Mouse (Mus musculus) olfactory bulb, adult 2 months (tissue): ENCODE data around the gene Csnk2a2. TPM values are rescaled to one million over a fixed set of nuclear protein-coding genes. Genes with fewer than 3 reads are reported as not detected.

Source experiments
- H3K27ac ChIP-seq: fragments of 200-500 bp; 2 replicates; pipeline ENCODE4 v1.5.1; 2012; ENCODE audit warnings: low read depth, low read length; ENCODE audit not compliant: insufficient read depth
- H3K4me1 ChIP-seq: fragments of 200-500 bp; 2 replicates; pipeline ENCODE4 v1.6.1; 2012; ENCODE audit warnings: low read length; ENCODE audit not compliant: control insufficient read depth, insufficient read depth
- H3K4me3 ChIP-seq: fragments of 200-500 bp; 2 replicates; pipeline ENCODE4 v1.5.1; 2012; ENCODE audit warnings: mild to moderate bottlenecking, low read depth, low read length, moderate library complexity; ENCODE audit not compliant: insufficient read depth
- CTCF ChIP-seq: fragments of 200-500 bp; IDR thresholded peaks from 2 replicates; pipeline ENCODE4 v1.5.1; 2012; ENCODE audit warnings: low read depth, mild to moderate bottlenecking, low read length, moderate library complexity; ENCODE audit not compliant: insufficient read depth
- POLR2A ChIP-seq: fragments of 200-500 bp; IDR thresholded peaks from 2 replicates; pipeline ENCODE4 v1.6.1; 2012; ENCODE audit warnings: mild to moderate bottlenecking, low read depth, low read length, moderate library complexity; ENCODE audit not compliant: insufficient read depth
- WGBS: fragments of 180-500 bp; shearing (Covaris S2); methylation state at CpG from one replicate; pipeline ENCODE4 v1.1.7; 2018; 5-methylcytosine and 5-hydroxymethylcytosine counted together
- polyA plus RNA-seq: library from polyadenylated mRNA; stranded (reverse); fragments of >200 nt; gene quantifications from 2 replicates; pipeline ENCODE4 v1.2.4, GENCODE M21; 2012; ENCODE audit warnings: low replicate concordance; ENCODE audit not compliant: missing spikeins, insufficient read depth, insufficient read length

The Csnk2a2 gene
- polyA plus RNA-seq, 1 experiment: not detected

DNA sequence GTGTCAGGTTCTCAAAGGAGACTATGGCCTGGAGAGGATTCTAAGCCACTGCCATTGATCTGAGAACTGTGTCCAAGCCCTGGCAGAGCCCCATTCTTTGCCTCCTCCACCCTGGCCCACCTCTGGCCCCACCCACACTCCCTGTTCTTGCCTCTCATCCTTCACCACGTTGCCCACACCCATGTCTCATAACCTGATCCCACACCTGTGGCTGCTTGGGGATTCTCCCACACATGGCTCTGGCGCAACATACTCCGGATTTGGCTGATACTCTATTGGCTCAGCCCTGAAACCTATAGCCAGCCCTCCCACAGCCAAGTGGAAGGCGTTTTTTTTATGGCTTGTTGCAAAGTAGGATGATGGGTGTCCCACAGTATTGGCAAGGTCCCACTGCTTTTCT lies 2.2 kb upstream of the Csnk2a2 start:
- TF ChIP-seq CTCF (no peak), POLR2A (no peak)
- 71% methylated on average over 4 of the region's 4 CpGs for WGBS
- Histone ChIP-seq H3K4me3 (no peak overlapping the region), H3K27ac (no peak overlapping the region), H3K4me1 (peaks cover 6% of the 10 kb centered on the region)

DNA sequence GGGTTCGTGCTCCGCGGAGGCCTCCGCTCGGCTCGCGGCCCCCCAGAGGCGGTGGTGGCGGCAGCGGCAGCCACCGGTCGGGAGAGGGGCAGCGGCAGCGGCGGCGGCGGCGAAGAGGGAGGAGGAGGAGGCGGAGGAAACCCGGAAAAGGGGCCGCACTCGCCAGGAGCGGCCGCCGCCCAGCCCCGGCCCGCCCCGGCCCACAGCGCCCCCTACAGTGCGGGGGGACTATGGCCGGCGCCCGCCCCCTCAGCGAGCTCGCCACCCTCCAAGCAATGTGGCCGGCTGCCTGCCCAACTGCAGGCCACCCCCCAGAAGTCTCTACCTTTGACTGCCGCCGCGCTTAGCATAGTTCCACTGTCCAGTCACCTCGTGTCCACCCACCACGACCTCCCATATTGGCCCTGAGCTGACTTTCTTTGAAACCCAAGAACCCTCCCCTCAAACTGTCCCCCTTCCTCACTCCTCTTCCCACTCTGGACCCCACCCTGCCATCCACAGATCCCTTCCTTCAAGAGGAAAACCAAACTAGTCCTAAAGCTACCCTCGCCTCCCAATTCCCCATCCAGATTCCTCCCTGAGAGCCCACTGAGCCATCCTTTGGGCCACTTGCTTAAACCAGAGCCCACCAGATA lies 1.0 kb downstream of the Csnk2a2 start:
- peak overlapping the region; percentile 96 for H3K4me3 ChIP-seq
- H3K4me1 ChIP-seq: peaks cover 6% of the 10 kb centered on the region
- H3K27ac ChIP-seq: peak overlapping the region; percentile 74
- TF ChIP-seq POLR2A: no peak
- peak; percentile 81 for TF ChIP-seq CTCF
- 2% methylated on average over 28 of the region's 42 CpGs for WGBS

- 3% methylated on average over 60 of the region's 95 CpGs for WGBS
- Histone ChIP-seq H3K4me3 (peak overlapping the region; percentile 96), H3K27ac (no peak overlapping the region), H3K4me1 (peaks cover 6% of the 10 kb centered on the region)
- TF ChIP-seq CTCF: no peak
- no peak for TF ChIP-seq POLR2A
Measured at GRCm38 (mm10) chr8:95487800-95488697, 1.8 kb downstream of the Csnk2a2 start.

- 98% methylated on average over 4 of the region's 4 CpGs for WGBS
- Histone ChIP-seq H3K4me1 (no peaks in the 10 kb centered on the region), H3K27ac (no peak overlapping the region), H3K4me3 (no peak overlapping the region)
- TF ChIP-seq CTCF (no peak), POLR2A (no peak)
Measured at GRCm38 (mm10) chr8:95470008-95470407, 19.8 kb downstream of the Csnk2a2 start.

DNA sequence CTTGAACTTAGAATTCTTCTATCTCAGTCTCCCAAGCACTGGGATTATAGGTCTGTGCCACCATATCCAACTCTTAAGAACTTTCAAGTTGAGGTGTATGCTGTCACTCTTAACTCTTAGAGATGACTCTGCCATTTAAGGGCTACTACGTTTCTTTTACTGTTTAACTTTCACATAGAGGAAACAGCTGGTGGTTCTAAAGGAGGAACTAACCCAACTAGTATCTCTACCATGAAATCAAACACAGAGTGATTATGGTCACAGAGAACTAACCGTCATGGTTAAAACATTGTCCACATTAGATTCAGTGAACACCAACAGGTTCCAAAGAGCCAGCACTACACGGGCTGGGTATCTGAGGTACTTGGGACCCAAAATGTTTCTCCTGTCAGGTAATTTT lies 20.8 kb downstream of the Csnk2a2 start:
- no peak for TF ChIP-seq POLR2A
- no peak for TF ChIP-seq CTCF
- 94% methylated on average over 3 of the region's 3 CpGs for WGBS
- no peaks in the 10 kb centered on the region for H3K4me1 ChIP-seq
- H3K27ac ChIP-seq: no peak overlapping the region
- H3K4me3 ChIP-seq: no peak overlapping the region

- no peak for TF ChIP-seq POLR2A
- no peak for TF ChIP-seq CTCF
- WGBS: 58% methylated on average over 2 of the region's 2 CpGs
- no peak overlapping the region for H3K4me3 ChIP-seq
- no peaks in the 10 kb centered on the region for H3K4me1 ChIP-seq
- H3K27ac ChIP-seq: no peak overlapping the region
Measured at GRCm38 (mm10) chr8:95466543-95466942, 23.3 kb downstream of the Csnk2a2 start.

GRCm38 (mm10) chr8:95452518-95452917 lies 37.3 kb downstream of the Csnk2a2 start:
- Histone ChIP-seq H3K4me3 (no peak overlapping the region), H3K27ac (no peak overlapping the region), H3K4me1 (no peaks in the 10 kb centered on the region)
- 31% methylated on average over 8 of the region's 8 CpGs for WGBS
- TF ChIP-seq POLR2A (no peak), CTCF (no peak)

- no peaks in the 10 kb centered on the region for H3K4me1 ChIP-seq
- H3K4me3 ChIP-seq: no peak overlapping the region
- H3K27ac ChIP-seq: no peak overlapping the region
- WGBS: 94% methylated on average over 5 of the region's 5 CpGs
- no peak for TF ChIP-seq CTCF
- TF ChIP-seq POLR2A: no peak
Measured at GRCm38 (mm10) chr8:95450271-95450670, 39.6 kb downstream of the Csnk2a2 start.

GRCm38 (mm10) chr8:95447661-95448060 lies 42.2 kb downstream of the Csnk2a2 start:
- H3K4me1 ChIP-seq: no peaks in the 10 kb centered on the region
- H3K27ac ChIP-seq: no peak overlapping the region
- H3K4me3 ChIP-seq: no peak overlapping the region
- 85% methylated on average over 7 of the region's 7 CpGs for WGBS
- no peak for TF ChIP-seq CTCF
- TF ChIP-seq POLR2A: no peak
